Mouse (Mus musculus) urinary bladder, adult 18-20 months (tissue): ENCODE measurements at regions not wholly inside any gene's neighbourhood (a gene's known extent, or its start where the extent isn't known, plus 50 kb on each side); places are given as distances from the start of the nearest gene placed in this dataset.

Source experiments
- DNase-seq, 2 experiments: peaks; one replicate each; pipeline ENCODE4 v3.0.0; 2022; ENCODE audit warnings: low spot score in 2 of 2, mixed read lengths in 2 of 2

- no peak for DNase-seq
Observed at GRCm38 (mm10) chr10:70336741-70337140, 91.8 kb downstream of the Slc16a9 start.

GRCm38 (mm10) chr10:70359421-70359820, 80.9 kb upstream of the Fam13c start:
- no peak for DNase-seq

- DNase-seq: no peak
Observed at GRCm38 (mm10) chr10:70359834-70360233, 80.4 kb upstream of the Fam13c start.

GRCm38 (mm10) chr10:70363054-70363453, 77.2 kb upstream of the Fam13c start:
- DNase-seq: no peak

GRCm38 (mm10) chr10:70364218-70364975, 75.9 kb upstream of the Fam13c start:
- DNase-seq: no peak

DNA sequence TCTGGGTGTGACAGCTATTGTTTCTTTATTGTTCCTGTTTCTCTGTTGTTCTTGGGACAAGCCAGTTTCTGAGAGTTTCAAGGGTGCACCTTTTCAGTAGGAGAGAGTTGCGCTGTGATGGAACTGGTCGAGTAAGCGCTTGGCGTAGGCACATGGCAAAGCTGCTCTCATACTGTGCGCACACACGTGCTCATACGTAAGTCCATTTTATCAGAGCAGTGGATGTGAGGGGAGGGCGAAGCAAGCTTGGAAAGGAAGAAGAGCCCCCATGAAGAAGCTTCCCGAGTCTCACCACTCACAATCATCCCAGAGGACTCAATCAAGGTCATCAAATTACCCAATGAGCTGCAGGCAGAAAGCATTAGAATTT, 75.3 kb upstream of the Fam13c start:
- DNase-seq: no peak

GRCm38 (mm10) chr10:70365504-70365903, 74.8 kb upstream of the Fam13c start:
- no peak for DNase-seq

GRCm38 (mm10) chr10:70367866-70368265, 72.4 kb upstream of the Fam13c start:
- DNase-seq: no peak

DNA sequence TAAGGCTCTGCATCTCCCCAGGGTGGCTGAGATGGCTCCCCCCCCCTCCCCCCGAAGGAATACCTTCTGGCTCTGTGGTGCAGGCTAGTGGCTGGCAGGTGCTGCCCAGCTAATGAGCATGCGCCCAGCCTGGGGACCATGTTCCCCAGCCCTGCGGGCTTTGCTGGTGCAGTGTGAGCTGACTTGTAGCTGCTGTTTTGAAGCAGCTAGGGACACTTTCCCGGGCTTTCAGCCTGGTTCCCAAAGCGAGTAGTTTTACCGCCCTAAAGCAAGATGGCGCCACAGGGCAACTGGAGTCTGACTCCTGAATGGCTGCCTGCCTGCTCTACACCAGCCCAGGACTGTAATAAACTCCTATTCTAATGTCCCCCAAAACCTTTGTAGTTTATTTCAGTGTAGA, 71.6 kb upstream of the Fam13c start:
- peak in 1 of 2 experiments; percentile 9 for DNase-seq

DNA sequence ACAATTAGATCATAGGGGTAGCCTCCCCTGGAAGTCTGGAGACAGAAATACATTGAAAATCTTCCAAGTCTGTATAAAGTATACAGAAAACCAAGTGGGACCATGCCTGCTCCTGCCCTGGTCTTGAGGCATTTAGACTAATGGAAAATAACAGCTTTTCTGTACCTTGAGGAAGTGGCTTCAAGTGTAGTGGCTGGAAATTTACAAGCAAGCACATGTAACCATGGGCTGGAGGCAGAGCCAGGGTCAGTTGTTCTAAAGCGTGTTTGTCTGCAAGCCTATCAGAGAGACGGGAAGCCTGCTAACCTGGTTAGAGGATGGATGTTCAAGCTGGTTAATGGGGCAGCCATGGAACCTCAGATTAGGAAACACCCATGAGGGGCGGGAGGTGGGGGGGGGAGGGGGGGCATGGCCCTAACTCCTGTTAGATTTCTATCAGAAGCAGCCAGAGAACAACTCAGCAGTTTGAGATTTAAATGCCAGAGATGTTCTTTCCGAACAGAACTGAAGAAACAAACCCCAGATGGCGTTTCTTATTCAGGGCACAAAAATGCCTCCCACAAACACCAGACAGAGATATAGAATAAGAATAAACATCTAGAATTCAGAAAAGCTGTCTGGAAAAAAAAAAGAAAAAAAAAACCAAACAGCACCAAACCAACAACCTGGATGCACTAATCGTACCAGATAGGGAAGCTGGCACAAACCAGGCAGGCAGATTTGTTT, 67.7 kb upstream of the Fam13c start:
- DNase-seq: no peak

- no peak for DNase-seq
Observed at GRCm38 (mm10) chr10:70373207-70373606, 67.1 kb upstream of the Fam13c start.

GRCm38 (mm10) chr10:70373836-70374235, 66.4 kb upstream of the Fam13c start:
- DNase-seq: no peak

DNA sequence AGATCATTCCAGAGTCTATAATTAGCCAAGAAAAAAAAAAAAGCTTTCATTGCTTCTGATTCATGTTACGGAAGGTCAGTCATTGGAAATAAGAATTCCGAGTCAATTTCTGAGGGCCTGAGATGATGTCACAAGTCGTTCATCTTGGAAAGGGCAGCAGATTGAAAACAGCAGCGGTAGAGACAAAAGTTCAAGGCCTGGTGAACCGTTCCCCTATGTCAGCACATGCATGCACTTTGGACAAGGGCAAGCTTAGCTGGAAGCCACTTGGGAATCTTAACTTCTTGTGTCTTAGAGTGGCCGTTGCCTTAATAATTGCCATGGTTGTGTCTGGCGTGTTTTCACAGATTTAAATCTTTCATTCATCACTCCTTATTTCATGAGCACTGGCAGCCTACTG, 65.6 kb upstream of the Fam13c start:
- no peak for DNase-seq

DNA sequence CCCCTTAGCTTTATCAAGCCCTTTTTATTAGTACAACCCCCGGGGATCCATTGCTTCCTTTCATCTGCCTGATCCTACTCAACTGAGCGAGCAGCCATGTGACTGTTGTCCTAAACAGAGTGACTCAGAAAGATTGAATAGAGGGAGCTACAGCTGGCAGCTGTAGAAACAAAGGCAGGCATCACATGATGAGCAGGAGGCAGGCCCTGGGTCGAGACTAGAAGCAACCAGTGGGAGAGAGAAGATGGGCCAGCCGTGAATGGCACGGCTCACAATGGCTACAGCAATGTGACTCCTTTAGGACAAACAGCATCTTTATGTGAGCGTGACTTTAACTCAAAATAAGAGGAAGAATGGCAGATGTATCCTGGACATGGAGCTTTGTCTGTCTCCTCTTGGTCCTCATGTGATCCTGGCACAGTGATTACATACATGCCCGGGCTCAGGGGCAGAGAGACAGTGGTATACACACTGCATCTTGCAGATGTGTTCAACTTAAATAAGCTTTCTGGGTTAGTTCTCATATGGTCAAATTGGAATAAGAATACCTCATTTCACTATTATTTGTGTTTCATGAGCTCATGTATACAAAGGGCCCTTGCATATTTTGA, 60.1 kb upstream of the Fam13c start:
- no peak for DNase-seq

DNA sequence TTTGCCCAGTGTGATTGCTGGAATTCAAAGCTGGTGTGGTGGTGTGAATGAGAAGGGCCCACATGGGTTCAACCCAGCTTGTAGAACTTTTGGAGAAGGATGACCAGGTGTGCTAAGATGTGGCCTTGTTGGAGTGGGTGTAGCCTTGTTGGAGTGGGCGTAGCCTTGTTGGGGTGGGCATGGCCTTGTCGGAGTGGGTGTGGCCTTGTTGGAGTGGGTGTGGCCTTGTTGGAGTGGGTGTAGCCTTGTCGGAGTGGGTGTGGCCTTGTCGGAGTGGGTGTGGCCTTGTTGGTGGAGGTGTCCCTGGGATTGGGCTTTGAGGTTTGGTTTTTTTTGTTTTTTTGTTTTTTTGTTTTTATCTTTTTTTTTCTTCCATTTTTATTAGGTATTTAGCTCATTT, 55.6 kb upstream of the Fam13c start:
- no peak for DNase-seq

GRCm38 (mm10) chr10:70387729-70388128, 52.6 kb upstream of the Fam13c start:
- no peak for DNase-seq
